Mouse (Mus musculus) CD4-positive naive resting alpha-beta T cell, adult 76 days (primary cell): ENCODE results near the gene Lrrk2. TPM values are rescaled to one million over a fixed set of nuclear protein-coding genes. Genes with fewer than 3 reads are reported as not detected.

ENCODE experiments used
- total RNA-seq: library from RNA; stranded (reverse); gene quantifications from one replicate; pipeline ENCODE4 v1.2.4, GENCODE M21; 2023

Lrrk2 gene
- 14.1 TPM for total RNA-seq

GRCm38 (mm10) chr15:91672645-91673568 is at the start of gene Lrrk2:
Lrrk2 (plus strand) TSS chr15:91673175.

GRCm38 (mm10) chr15:91837965-91838364 is 165.0 kb downstream of the Lrrk2 start, which contains the start of gene Smgc:
Smgc (plus strand) TSS chr15:91838265.

Other genes with a start within 250 kb of the Lrrk2 start
- 0.67 TPM for gene Slc2a13, start 99.9 kb upstream of the Lrrk2 start, total RNA-seq
- not detected for gene Smgc, start 165.1 kb downstream of the Lrrk2 start, total RNA-seq